Mouse (Mus musculus): ENCODE data around the gene Trim3. TPM values are rescaled to one million over a fixed set of nuclear protein-coding genes. Genes with fewer than 3 reads are reported as not detected.

Trim3 gene
- polyA plus RNA-seq, 2 experiments from 2014 or later = 1.7 to 6.7 TPM

DNA sequence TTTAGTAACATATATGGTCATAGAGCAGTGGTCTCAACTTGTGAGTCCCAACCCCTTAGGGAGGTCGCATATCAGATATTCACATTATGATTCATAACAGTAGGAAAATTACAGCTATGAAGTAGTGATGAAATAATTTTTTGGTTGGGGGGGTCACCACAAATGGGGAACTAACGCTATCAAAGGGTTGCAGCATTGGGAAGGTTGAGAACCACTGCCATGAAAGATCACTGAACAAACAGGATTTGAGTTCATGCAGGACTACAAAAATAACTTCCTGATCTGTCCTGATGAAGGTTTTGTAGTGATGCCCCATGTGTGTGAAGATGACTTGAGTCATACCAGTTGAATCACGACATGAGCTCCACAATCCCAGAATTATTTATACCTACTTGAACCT lies 24.9 kb downstream of the Trim3 start:
- no peak for ATAC-seq

GRCm38 (mm10) chr7:105602860-105603623 lies 30.3 kb downstream of the Trim3 start:
- no peak for ATAC-seq

DNA sequence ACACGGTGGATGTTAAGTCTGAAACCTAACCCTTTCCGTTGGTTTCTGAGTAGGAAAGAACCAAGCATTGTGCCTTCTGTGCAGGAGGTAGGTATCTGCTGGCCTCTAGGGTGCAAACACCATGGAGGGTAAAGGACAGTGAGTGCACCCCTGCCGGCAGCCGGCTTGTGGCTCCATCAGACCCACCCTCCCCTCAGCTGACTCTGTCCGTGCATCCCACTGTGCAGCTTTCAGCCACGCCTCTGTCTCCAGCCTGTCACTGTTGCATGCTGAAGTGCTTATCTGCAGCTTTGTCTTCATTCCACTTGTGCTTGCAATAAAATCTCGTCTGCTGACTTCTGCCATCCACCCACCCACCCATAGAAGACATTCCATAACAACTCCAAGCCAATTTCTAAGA lies 43.3 kb downstream of the Trim3 start:
- no peak for ATAC-seq

GRCm38 (mm10) chr7:105588325-105588912 lies 45.0 kb downstream of the Trim3 start:
- no peak for ATAC-seq

GRCm38 (mm10) chr7:105581959-105582358 lies 51.4 kb downstream of the Trim3 start:
- no peak for ATAC-seq

- ATAC-seq = peak; percentile 85
These were observed 52.2 kb downstream of the Trim3 start, which contains the start of gene Apbb1 for GRCm38 (mm10) chr7:105581094-105581703. Gene Apbb1 (minus strand): TSS chr7:105581653.

DNA sequence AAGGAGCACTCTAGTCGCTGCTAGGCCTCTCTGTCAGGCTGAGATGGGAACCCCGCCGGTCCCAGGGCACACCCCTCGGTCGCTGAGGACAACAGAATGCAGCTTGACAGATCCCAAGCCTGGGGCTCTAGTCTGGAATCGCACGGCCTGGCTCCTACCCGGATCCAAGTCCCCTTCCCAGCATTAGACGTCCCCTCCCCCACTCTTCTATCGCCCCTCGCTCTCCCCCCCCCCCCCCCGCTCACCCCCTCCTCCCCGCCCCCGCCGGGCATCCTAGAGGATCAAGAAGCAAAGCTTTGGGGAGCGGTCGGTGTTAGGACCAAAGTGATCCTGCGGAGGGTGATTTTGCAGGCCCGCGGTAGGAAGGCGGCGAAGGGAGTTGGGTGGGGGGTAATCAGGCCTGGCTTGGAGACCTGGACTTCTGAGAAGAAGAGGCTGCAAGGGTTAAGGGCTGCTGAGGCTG lies 52.7 kb downstream of the Trim3 start:
- peak; percentile 6 for ATAC-seq

GRCm38 (mm10) chr7:105578481-105578880 lies 54.9 kb downstream of the Trim3 start:
- ATAC-seq = no peak

- ATAC-seq = no peak
These were observed 55.9 kb downstream of the Trim3 start for GRCm38 (mm10) chr7:105577377-105577871.

- no peak for ATAC-seq
These were observed 57.1 kb downstream of the Trim3 start for GRCm38 (mm10) chr7:105576166-105576748.

- no peak for ATAC-seq
These were observed 58.8 kb downstream of the Trim3 start for GRCm38 (mm10) chr7:105574537-105574936.

DNA sequence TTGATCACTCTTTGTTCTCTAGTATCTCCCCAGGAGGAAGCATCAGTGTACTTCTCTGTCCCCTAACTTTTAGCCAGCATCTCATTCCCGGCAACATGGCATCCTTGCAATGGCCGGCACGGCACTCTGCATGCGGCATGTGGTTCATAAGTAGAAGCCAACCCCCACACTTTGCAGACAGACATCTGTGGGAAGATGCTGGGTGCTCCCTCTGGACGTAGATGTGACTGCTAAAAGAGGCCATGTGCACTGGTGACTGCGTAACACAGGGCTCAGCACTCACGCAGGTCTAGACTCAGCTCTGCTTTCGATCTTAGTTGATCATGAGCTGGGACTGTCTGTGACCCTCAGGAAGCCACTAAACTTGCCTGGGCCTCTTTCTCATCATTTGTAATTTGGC lies 60.4 kb downstream of the Trim3 start:
- ATAC-seq = no peak

DNA sequence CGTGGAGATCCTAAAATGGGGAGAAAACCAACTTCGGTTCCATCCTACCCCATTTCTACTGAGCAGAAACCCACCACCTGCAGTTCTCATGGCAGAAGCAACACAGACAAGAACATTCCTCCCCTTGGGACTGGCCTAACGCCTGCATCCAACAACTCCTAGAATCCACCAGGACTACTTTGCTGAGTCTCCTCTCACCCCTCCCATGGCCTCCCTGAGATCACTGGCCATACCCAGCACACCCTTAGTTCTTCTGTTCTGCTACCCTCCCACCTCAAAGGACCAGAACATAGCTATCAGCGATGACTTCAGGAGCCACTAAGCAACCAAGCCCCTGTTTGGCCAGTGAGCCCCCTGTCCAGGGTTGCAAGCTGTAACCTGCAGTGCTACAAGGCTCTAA lies 62.6 kb downstream of the Trim3 start:
- ATAC-seq = no peak

DNA sequence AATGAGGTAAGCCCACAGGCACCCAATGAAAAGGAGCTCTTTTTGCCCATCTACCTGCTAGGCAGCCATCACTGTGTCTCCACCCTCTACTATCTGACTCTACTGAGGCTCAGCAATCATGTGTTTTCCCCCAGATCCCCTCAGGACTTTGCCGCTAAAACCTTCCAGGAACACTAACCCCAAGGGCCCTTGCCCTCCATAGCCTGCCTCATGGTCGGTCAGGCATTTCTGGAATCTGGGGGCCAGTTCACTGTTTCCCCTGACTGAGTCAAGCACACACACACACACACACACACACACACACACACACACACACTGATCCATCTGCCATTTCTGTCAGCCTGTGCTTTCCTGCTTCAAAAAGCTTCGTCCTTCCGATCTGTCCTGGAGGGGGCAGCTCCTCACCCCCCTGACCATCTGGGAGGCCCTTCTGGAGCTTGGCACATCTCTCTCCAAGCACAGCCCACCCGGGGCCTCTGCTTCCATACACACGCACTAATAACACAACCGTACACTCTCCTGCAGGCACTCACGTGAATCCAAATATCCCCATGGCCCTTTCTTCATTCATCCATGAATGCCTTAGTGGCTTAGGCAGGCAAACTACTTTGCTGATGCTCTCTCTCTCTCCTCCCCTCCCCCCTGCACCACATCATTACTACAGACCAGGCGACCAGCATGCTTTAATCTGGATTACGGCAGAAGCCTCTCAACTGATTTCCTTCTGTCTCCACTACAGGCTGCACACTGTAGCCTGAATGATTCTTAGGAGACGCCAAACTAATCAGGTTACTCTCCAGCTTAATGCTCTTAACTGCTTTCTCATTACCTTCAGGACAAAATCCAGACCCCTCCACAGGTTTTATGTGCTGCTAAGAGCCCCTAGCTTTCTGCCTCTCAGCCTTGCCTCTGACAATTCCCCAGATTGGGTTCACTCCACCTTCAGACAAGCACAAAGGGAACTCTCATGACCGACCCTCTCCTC lies 63.6 kb downstream of the Trim3 start:
- ATAC-seq = no peak

DNA sequence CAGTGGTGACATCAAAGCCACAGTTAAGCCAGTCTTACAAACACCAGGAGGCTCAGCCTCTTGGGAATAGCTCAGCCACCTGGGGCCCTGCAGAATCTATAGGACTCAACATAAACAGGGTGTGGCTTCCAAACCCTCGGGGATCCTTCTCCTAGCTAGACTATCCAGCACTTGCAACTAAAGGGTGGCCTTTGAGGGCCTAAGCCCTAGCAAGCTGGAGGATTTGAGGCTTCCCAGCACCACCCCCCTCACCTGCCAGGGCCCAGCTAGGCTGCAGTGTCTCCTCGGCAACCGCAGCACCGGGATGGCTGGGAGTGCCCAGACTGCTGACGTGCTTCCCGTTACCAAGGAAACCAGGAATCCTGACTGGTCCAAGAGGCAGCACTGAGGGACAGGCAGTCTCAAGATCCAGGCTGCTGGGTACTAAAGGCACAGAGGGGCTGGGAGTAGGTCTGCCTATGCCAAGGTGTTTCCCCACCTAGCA lies 64.3 kb downstream of the Trim3 start:
- no peak for ATAC-seq

- ATAC-seq = no peak
These were observed 64.8 kb downstream of the Trim3 start for GRCm38 (mm10) chr7:105568583-105568982.

GRCm38 (mm10) chr7:105565071-105565836 lies 68.1 kb downstream of the Trim3 start:
- ATAC-seq = no peak

DNA sequence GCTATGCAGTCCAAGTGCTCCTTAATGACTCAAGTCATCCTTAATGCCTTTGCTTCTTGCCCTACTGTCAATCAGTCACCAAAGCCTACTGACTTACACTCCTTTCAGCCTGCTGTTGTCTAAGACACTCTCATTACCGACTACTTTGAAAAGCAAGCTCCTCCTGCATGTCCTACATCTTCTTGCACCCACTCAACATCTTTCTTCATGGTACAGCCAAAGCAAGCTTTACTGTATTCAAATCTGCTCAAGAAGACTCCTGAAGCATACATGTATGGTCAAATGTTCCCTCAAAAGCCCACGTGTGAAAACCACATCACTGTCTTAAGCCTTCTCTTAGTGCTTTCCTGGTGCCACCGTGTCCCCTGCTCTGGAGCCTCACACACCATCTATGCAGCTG lies 70.0 kb downstream of the Trim3 start:
- ATAC-seq = no peak

- no peak for ATAC-seq
These were observed 71.1 kb downstream of the Trim3 start for GRCm38 (mm10) chr7:105562317-105562716.

DNA sequence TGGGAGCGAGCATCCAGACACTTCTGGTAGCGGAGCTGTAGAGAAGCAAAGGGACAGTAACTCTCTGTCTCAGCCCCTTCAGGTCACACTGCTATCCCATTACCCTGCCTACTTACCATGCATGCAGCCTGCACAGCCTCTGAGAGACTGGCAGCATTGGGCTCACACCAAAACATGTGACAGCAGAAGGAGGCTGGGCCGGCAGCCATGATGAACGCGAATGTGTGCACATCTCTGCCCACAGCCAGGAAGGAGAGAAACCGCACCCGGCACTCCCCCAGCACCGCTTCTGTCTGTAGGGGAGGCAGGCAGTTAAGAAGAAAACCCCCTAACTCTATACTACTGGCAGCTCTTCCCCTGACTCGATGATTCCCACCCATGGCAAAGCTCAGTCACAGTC lies 74.4 kb downstream of the Trim3 start:
- no peak for ATAC-seq

DNA sequence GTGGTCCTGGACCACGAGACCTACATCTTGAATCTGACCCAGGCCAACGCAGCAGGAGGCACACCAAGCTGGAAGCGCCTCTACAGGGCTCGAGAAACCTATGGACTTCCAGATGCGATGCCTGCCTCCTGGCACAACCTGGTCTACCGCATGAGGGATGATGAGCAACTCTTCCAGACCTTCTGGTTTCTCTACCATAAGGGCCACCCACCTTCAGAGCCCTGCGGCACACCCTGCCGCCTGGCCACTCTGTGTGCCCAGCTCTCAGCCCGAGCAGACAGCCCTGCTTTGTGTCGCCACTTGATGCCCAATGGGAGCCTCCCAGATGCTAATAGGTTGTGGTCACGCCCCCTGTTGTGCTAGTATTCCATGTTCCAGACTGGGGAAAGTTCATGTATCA lies 75.7 kb downstream of the Trim3 start:
- ATAC-seq = no peak

All from CD4-positive, CD25-positive, alpha-beta regulatory T cell, adult 4 months (primary cell).